Mouse (Mus musculus): Measurements from ENCODE around the gene Cyp4f13.

- TF ChIP-seq CTCF (IDR thresholded peaks at IDR 0.05; ENCODE audit: low read depth, low read length) = peak; percentile 70
- TF ChIP-seq POLR2A (IDR thresholded peaks at IDR 0.05; ENCODE audit: borderline replicate concordance, low read depth, low read length) = no peak
Observed at GRCm38 (mm10) chr17:32951441-32951840, 4.2 kb upstream of the Cyp4f13 start.

Data from bone marrow macrophage, adult 2 months (primary cell).